Mouse (Mus musculus): ENCODE results near the gene Lyrm2.

The Lyrm2 gene

GRCm38 (mm10) chr4:32799966-32800576 lies at the start of gene Lyrm2:
Gene Lyrm2 (plus strand): TSS chr4:32800253.
- peak; percentile 85 to 86 for DNase-seq

- DNase-seq, result no peak
Measured at GRCm38 (mm10) chr4:32750711-32751110, 49.3 kb upstream of the Lyrm2 start.

DNA sequence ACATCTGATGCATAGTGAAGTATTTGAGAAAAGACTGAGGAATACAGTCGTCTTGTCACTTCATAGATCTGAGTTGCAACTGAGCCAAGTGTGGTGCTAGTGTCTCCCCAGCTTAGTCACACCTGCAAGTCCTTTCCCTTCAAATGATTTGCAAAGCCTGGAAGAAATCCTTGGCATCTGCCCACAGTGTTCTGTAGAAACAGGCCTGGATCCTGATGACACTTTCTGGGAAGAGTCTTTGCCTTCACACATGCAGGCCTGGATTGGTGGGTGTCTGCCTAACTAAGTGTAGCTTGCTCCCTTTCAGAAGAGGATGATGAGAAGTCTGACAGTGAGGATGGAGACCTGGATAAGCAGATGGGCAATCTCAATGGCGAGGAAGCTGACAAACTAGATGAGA lies 42.6 kb upstream of the Lyrm2 start:
- DNase-seq, result no peak

DNA sequence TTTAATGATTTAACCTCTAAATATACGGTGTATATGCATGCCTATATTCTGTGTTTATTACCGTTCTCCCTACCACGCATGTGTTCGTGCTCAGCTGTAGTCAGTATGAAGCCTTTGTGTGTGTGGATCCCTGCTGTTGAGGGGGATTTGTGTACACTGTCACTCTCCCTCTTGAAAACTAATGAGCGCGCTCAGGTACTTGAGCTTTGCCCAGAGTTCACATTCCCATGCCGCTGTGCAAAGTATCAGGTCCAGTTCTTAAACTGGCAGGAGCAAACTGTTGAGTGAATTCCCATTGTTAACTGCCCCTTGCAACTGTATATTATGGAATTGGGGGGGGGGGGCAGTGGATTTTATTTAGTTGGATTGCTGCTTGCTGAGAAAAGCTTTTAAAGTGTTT lies 32.6 kb upstream of the Lyrm2 start:
- no peak for DNase-seq

- DNase-seq, result no peak
Measured at GRCm38 (mm10) chr4:32768046-32768445, 32.0 kb upstream of the Lyrm2 start.

- DNase-seq, result no peak
Measured at GRCm38 (mm10) chr4:32770284-32770810, 29.7 kb upstream of the Lyrm2 start.

GRCm38 (mm10) chr4:32779996-32780395 lies 20.1 kb upstream of the Lyrm2 start:
- no peak for DNase-seq

GRCm38 (mm10) chr4:32787110-32787509 lies 12.9 kb upstream of the Lyrm2 start:
- no peak for DNase-seq

DNA sequence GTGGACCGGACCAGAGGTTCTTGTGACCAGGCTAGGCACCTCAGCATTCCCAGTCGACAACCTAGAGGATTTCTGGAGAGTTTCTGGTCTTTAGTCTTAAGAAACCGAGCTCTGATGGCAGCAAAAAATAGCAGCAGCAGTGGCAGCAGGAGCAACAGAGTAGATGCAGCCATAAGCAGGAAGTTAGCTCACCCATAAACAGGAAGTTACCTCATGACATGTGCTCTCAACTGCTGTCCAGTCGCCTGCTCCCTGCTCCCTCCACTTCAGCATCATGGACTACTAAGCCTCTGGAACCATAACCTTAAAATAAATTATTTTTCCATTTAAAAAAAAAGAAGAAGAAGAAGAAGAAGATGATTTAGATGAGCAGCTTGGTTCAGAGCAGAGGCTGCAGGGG lies 11.0 kb upstream of the Lyrm2 start:
- DNase-seq, result no peak

GRCm38 (mm10) chr4:32798976-32799375 lies 1.1 kb upstream of the Lyrm2 start:
- DNase-seq, result no peak

DNA sequence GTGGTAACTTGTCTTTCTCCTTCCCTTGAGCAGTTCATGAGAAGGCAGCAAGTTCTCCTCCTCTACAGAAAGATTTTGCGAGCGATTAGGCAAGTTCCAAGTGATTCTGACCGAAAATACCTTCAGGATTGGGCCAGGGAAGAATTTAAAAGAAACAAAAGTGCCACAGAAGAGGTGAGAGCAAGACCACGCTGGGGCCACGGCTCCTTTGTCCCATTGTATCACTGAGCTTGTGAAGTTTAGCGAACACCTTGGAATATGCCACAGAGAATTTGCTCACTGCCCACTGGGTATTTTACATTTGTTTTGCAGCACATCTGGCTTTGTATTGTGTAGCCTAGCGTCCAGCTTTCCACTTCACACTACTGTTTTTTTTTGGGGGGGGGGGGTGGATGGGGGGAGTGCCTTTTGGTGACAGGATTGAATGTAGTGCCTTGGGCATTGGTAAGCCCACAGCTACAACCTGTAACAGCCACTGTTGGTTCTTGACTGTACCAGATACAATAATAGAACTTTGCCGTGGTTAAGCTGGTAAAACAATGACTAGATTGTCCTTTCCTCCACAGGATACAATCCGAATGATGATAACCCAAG lies 621 bp downstream of the Lyrm2 start:
- no peak for DNase-seq

- no peak for DNase-seq
Measured at GRCm38 (mm10) chr4:32817478-32817877, 17.4 kb downstream of the Lyrm2 start.

DNA sequence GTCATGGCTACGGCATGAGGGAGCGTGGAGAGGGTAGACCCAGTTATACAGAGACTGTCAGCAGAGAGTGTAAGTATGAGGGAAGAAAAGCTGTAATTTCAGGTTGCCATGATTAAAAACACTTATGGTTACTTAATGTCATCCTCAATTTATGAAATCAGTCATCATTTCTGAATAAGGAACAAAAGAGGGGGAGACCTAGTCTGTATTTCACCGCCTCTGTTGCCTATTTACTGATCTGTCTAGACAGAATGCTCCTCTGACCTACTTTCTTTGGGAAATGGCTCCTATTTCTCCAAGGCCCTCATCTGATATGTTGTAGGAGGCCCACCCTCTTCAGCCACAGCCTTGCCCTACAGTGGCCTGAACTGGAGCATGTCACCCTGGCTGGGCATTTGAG lies 20.6 kb downstream of the Lyrm2 start:
- no peak for DNase-seq

GRCm38 (mm10) chr4:32824254-32824653 lies 24.2 kb downstream of the Lyrm2 start:
- DNase-seq, result peak; percentile 46 to 49

GRCm38 (mm10) chr4:32826925-32827324 lies 26.9 kb downstream of the Lyrm2 start:
- DNase-seq, result peak; percentile 82 to 85

DNA sequence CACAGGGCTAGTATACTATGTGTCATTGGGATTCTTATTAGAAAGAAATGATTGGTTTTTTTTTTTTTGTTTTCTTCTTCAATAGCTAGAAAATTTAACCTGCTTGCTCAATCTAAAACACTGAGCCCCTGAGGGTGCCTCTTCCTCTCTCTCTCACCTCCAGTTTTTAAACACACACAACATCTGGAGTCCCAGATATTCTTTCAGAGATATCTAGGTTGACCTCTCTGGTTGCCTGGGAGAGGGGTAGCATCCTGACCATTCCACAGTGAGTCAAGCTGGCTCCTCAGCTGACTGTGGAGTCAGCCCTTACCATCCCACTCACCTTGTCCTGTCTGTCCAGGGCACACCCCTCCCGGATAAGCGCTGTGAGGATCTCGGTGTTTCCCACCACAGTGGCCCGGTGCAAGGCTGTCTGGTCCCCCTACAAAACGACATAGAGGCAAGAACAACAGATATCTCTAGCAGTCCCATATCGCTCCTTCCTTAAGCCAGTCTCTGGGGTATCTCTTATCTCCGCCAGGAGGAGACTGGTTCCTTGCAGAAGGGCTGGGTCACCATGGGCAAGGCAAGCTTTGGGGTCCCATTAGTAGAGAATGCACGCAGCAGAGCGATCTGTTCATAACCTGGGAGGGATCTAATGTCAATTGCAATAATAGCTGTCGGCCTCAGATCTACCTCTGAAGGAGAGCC lies 28.5 kb downstream of the Lyrm2 start:
- no peak for DNase-seq

DNA sequence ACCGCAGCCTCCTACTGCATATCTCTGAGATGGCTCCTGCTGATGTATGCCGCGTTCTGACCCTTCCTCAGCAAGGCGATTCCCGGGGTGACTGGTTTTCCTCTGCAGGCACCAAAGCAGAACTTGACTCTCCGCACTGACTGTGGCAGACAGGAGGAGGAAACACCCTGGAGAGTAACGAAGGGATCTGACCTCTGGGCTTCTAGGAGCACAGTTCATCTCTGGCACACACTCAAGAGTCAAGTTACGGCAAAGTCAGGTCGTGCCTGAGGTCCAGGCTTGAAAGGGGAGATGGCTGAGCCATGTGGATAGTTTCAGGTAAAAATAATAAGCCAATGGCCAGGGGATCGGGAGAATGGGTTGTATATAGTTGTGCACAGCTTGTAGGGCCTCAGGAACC lies 29.3 kb downstream of the Lyrm2 start:
- DNase-seq, result no peak

DNA sequence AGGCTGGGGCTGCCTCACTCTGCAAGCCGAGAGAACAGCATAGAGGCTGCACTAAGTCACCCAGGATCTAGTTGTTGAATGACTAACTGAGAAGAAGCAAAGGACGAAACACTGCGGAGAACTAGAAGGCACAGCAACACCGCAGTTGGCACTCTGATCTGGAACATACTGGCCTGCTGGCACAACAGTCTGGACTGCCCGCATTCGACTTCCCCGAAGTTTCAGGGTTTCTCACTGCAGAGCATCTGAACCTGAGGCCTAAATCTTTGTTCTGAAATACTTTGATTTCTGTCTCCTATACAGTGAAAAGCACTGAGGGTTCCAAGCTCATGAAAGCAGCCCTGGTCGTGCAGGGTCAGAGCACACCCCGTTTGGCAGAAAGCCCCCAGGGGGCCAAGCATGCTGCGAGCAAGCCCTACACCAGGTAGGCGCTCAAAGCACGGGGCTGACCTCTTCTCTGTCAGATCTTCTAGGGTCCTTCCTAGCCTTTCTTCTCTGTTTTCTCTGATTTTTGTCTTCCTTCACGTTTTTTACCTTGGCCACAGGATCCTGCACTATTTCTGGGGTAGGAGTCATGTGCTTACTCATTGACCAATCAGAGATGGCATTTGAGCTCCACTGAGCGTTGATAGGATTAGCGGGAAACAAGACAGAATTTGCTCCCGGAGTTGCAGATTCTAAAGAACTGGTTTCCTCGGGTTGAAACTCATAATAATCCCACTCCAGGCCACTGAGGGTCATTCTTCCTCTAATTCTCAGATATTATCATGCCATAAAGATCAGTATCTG lies 33.6 kb downstream of the Lyrm2 start:
- DNase-seq, result peak; percentile 41 to 50

GRCm38 (mm10) chr4:32834541-32834940 lies 34.5 kb downstream of the Lyrm2 start:
- no peak for DNase-seq

- peak; percentile 16 to 21 for DNase-seq
Measured at GRCm38 (mm10) chr4:32836071-32836470, 36.0 kb downstream of the Lyrm2 start.

DNA sequence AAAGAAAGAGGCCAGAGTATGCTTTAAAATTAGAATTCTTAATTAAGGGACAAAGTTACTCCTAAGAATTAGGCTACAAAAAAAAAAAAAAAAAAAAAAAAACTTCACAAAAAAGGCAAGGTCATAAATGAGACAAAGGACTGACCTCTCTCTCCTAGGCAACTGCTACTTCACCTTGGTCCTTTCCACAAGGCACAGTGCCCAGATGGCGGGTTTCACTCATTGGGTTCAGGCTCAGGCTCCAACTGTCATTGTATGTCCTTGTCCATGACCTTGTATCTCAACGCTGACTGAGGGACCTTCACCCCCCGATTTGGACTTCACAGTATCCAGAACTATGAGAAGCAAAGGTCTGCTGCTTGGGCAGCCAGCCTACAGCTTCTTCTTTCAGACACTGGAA lies 38.3 kb downstream of the Lyrm2 start:
- DNase-seq, result no peak
